Mouse (Mus musculus): ENCODE measurements around the gene Fam219a.

- no peak for TF ChIP-seq CTCF (conservative IDR thresholded peaks at IDR 0.05; ENCODE audit: low read length)
- TF ChIP-seq POU5F1 (IDR thresholded peaks at IDR 0.05; ENCODE audit: borderline replicate concordance, low read length), result no peak
These were observed 62.4 kb downstream of the Fam219a start for GRCm38 (mm10) chr4:41506906-41507305.

Data from E14TG2a.4 (cell line).